Mouse (Mus musculus) neural tube, embryonic 12.5 days (tissue): ENCODE measurements around the gene Chst15. TPM values are rescaled to one million over a fixed set of nuclear protein-coding genes. Genes with fewer than 3 reads are reported as not detected.

ENCODE experiments used
- ATAC-seq: fragments of 200-750 bp; cut with Nextera tagmentation; 2 replicates; pipeline ENCODE4 v1.8.0; 2017; ENCODE audit warnings: low read depth, mild to moderate bottlenecking, moderate TSS enrichment, moderate library complexity; ENCODE audit not compliant: low FRiP score
- H3K27ac ChIP-seq: fragments of 300-500 bp; sonication (generic); 2 replicates; pipeline ENCODE4 v1.5.1; 2016
- H3K27me3 ChIP-seq: fragments of 300-500 bp; sonication (generic); replicated peaks from 2 replicates; pipeline ENCODE4 v1.6.1; 2016; ENCODE audit warnings: mild to moderate bottlenecking
- H3K36me3 ChIP-seq: fragments of 300-500 bp; sonication (generic); 2 replicates; pipeline ENCODE4 v1.6.1; 2016; ENCODE audit warnings: mild to moderate bottlenecking
- H3K4me1 ChIP-seq: fragments of 300-500 bp; sonication (generic); 2 replicates; pipeline ENCODE4 v1.6.1; 2016
- H3K4me2 ChIP-seq: fragments of 300-500 bp; sonication (generic); replicated peaks from 2 replicates; pipeline ENCODE4 v1.6.1; 2016; ENCODE audit warnings: mild to moderate bottlenecking
- H3K4me3 ChIP-seq: fragments of 300-500 bp; sonication (generic); 2 replicates; pipeline ENCODE4 v1.5.1; 2016
- H3K9ac ChIP-seq: fragments of 300-500 bp; sonication (generic); 2 replicates; pipeline ENCODE4 v1.6.1; 2016; ENCODE audit warnings: mild to moderate bottlenecking
- H3K9me3 ChIP-seq: fragments of 300-500 bp; sonication (generic); 2 replicates; pipeline ENCODE4 v1.6.1; 2016; ENCODE audit warnings: mild to moderate bottlenecking
- WGBS: fragments of 180-500 bp; shearing (Covaris S2); methylation state at CpG from one replicate; pipeline ENCODE4 v1.1.7; 2016; 5-methylcytosine and 5-hydroxymethylcytosine counted together
- polyA plus RNA-seq: library from polyadenylated mRNA; unstranded; fragments of >200 nt; fragmentation: Nextera tagmentation; extraction: Ambion mirVana; gene quantifications from 2 replicates; pipeline ENCODE4 v1.2.1, GENCODE M21; 2016

Chst15 gene
- polyA plus RNA-seq, 1 experiment from 2014 or later, result 35.7 TPM

DNA sequence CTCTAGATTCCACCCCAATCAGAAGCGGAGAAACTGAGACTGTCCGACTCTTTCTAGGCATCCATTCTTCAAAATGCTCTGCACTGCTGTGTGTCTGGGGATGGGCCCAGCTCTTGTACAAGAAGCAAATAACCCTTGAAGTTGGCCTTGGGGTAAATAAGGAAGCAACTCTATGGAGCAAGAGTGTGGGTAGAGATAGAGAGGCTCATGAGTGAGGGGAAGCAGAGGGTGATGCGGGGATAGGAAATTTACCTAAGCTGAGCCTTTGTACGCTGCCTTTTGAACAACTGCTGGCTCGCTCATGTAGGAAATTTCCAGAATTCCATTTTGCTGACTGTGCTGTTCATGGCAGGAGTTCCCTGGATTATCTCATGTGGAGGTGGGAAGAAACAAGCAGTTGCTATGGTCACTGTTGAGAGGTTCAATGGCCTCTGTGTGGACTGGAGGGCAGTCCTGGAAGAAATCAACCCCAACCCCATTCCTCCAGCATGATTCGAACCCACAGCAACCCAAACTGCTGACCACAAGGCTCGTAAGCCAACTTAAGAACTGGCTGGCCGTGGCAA lies 89.9 kb downstream of the Chst15 start:
- H3K27me3 ChIP-seq, result no peaks in the 10 kb centered on the region

GRCm38 (mm10) chr7:132226379-132227074 lies 90.5 kb downstream of the Chst15 start:
- ATAC-seq, result peak; percentile 52
- Histone ChIP-seq H3K27ac (no peak overlapping the region), H3K36me3 (no peaks in the 10 kb centered on the region), H3K4me3 (no peak overlapping the region), H3K9me3 (no peaks in the 10 kb centered on the region), H3K4me1 (0 out of 2 replicates have a peak, but pooled peaks cover 6% of the 10 kb centered on the region), H3K4me2 (no peak overlapping the region), H3K27me3 (no peaks in the 10 kb centered on the region), H3K9ac (no peak overlapping the region)
- 65% methylated on average over 6 of the region's 6 CpGs for WGBS

More for the DNA sequence above, 89.9 kb downstream of the Chst15 start:
- 0 out of 2 replicates have a peak, but pooled peaks cover 6% of the 10 kb centered on the region for H3K4me1 ChIP-seq
- no peaks in the 10 kb centered on the region for H3K9me3 ChIP-seq
- H3K4me3 ChIP-seq, result no peak overlapping the region
- H3K27ac ChIP-seq, result no peak overlapping the region
- no peak overlapping the region for H3K4me2 ChIP-seq
- H3K36me3 ChIP-seq, result no peaks in the 10 kb centered on the region
- no peak overlapping the region for H3K9ac ChIP-seq
- ATAC-seq, result no peak
- 87% methylated on average over 8 of the region's 8 CpGs for WGBS

- 0 out of 2 replicates have a peak, but pooled peaks cover 6% of the 10 kb centered on the region for H3K4me1 ChIP-seq
- H3K36me3 ChIP-seq, result no peaks in the 10 kb centered on the region
- ATAC-seq, result no peak
- 59% methylated on average over 10 of the region's 10 CpGs for WGBS
- H3K4me2 ChIP-seq, result no peak overlapping the region
- H3K4me3 ChIP-seq, result no peak overlapping the region
- no peaks in the 10 kb centered on the region for H3K27me3 ChIP-seq
- H3K27ac ChIP-seq, result no peak overlapping the region
- no peak overlapping the region for H3K9ac ChIP-seq
- no peaks in the 10 kb centered on the region for H3K9me3 ChIP-seq
These were observed 93.4 kb downstream of the Chst15 start for GRCm38 (mm10) chr7:132223452-132224141.

- no peak overlapping the region for H3K4me3 ChIP-seq
- no peaks in the 10 kb centered on the region; the same call in 1 of the 2 replicates for H3K27me3 ChIP-seq
- no peak for ATAC-seq
- H3K27ac ChIP-seq, result no peak overlapping the region
- no peaks in the 10 kb centered on the region for H3K9me3 ChIP-seq
- no peaks in the 10 kb centered on the region for H3K36me3 ChIP-seq
- no peak overlapping the region for H3K4me2 ChIP-seq
- no peaks in the 10 kb centered on the region for H3K4me1 ChIP-seq
- H3K9ac ChIP-seq, result no peak overlapping the region
- 82% methylated on average over 10 of the region's 10 CpGs for WGBS
These were observed 103.0 kb downstream of the Chst15 start for GRCm38 (mm10) chr7:132214031-132214430.

DNA sequence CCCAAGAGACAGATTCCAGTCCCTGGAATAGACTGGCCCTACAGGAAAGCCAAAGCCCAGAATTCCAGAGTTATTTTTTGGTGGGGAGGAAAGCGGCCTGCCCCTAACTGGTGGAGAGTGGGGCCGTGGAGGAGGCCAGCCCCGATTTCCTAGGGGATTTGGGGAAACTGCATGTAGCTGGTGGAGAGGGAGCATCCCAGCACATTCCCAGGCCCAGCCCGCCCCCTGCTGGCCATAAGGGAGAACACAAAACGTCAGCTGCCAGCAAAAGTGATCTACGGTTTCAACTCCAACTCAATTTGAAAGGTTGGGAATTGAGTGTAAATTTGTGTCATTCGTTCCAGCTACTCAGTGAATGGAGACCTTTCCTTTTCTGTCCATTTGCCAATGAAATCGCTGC lies 103.6 kb downstream of the Chst15 start:
- Histone ChIP-seq H3K36me3 (no peaks in the 10 kb centered on the region), H3K4me3 (no peak overlapping the region), H3K27me3 (no peaks in the 10 kb centered on the region; the same call in 1 of the 2 replicates), H3K27ac (no peak overlapping the region), H3K4me2 (no peak overlapping the region), H3K9ac (no peak overlapping the region), H3K9me3 (no peaks in the 10 kb centered on the region), H3K4me1 (no peaks in the 10 kb centered on the region)
- ATAC-seq, result no peak
- WGBS, result 9% methylated on average over 8 of the region's 8 CpGs

DNA sequence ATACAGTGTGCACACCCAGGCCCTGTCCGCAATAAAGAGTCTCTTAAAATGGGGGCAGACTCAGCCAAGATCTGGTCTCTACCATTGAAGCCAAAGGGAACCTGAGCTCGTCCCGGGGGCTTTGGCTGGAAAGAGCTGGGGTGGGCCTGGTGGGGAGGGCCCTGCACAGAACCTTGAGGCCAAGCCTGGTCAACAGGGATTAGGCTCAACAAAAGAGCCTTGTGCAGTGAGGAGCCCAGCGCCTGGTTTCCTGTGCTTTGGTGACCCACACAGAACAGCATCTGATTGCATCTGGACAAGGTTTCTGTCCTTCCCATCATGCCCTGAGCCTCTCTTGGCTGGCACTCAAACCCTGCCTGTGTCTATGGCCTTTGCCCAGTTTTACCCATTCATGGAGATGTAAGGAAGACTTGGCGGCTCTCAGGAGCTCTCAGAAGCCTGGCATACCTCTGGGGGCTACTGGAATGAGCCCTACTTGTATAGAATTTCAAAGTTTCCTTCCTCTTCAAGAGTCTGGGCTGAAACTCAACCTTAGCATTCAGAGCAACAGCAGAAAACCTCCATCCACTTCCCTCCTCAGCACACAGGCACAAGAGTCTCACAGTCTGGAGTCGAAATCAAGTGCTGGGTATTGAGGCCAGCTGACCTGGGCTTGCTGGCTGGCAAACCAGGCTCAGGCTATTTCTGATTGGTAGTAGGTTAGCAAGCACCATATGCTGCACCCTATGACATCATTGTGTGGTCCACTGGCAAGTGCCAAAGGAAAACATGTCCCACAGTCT lies 104.9 kb downstream of the Chst15 start:
- Histone ChIP-seq H3K4me3 (no peak overlapping the region), H3K36me3 (no peaks in the 10 kb centered on the region), H3K27ac (no peak overlapping the region), H3K4me2 (no peak overlapping the region), H3K9ac (no peak overlapping the region), H3K9me3 (no peaks in the 10 kb centered on the region), H3K27me3 (no peaks in the 10 kb centered on the region; the same call in 1 of the 2 replicates), H3K4me1 (no peaks in the 10 kb centered on the region)
- no peak for ATAC-seq
- WGBS, result 84% methylated on average over 6 of the region's 6 CpGs

GRCm38 (mm10) chr7:132210616-132211015 lies 106.4 kb downstream of the Chst15 start:
- WGBS, result 89% methylated on average over 5 of the region's 5 CpGs
- Histone ChIP-seq H3K4me2 (no peak overlapping the region), H3K36me3 (no peaks in the 10 kb centered on the region), H3K27me3 (no peaks in the 10 kb centered on the region; the same call in 1 of the 2 replicates), H3K27ac (no peak overlapping the region), H3K9me3 (no peaks in the 10 kb centered on the region), H3K9ac (no peak overlapping the region), H3K4me3 (no peak overlapping the region), H3K4me1 (no peaks in the 10 kb centered on the region)
- ATAC-seq, result no peak

- H3K27ac ChIP-seq, result no peak overlapping the region
- H3K4me2 ChIP-seq, result no peak overlapping the region
- H3K36me3 ChIP-seq, result no peaks in the 10 kb centered on the region
- 85% methylated on average over 9 of the region's 9 CpGs for WGBS
- H3K9me3 ChIP-seq, result no peaks in the 10 kb centered on the region
- H3K27me3 ChIP-seq, result no peaks in the 10 kb centered on the region; the same call in 1 of the 2 replicates
- H3K4me3 ChIP-seq, result no peak overlapping the region
- ATAC-seq, result no peak
- H3K9ac ChIP-seq, result no peak overlapping the region
- H3K4me1 ChIP-seq, result no peaks in the 10 kb centered on the region
These were observed 107.9 kb downstream of the Chst15 start for GRCm38 (mm10) chr7:132208946-132209651.

DNA sequence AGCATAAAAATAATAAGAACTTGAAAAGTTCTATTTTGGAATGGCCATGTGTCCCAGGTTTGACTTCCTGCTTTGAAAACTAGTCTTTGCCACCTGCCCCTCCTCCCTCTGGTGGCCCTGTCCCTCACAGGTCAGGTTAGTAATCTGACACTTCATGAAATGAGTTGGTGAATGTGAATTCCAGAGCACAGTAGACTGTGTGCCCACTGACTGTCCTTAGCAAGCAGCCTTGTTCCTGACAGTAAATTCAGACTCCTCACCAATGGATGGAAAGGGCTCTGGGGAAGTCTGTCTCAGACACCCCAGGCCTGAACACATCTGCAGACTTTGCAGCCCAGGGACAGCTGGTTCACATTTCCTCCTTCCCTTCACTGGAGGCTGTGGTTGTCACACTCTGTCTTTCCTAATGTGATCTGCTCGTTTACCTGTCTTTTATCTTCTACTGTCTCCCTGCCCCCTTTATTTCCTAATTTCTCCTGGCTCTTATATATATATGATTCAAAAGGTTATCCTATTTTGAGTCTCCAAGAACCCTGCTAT lies 112.9 kb downstream of the Chst15 start:
- no peak for ATAC-seq
- no peak overlapping the region for H3K27ac ChIP-seq
- no peak overlapping the region for H3K4me2 ChIP-seq
- H3K9me3 ChIP-seq, result no peaks in the 10 kb centered on the region
- H3K9ac ChIP-seq, result no peak overlapping the region
- H3K4me1 ChIP-seq, result no peaks in the 10 kb centered on the region
- 60% methylated on average over 1 of the region's 1 CpGs for WGBS
- no peaks in the 10 kb centered on the region for H3K36me3 ChIP-seq
- no peaks in the 10 kb centered on the region for H3K27me3 ChIP-seq
- H3K4me3 ChIP-seq, result no peak overlapping the region

- H3K9ac ChIP-seq, result no peak overlapping the region
- no peaks in the 10 kb centered on the region for H3K9me3 ChIP-seq
- H3K4me1 ChIP-seq, result no peaks in the 10 kb centered on the region
- no peak overlapping the region for H3K4me3 ChIP-seq
- no peak overlapping the region for H3K4me2 ChIP-seq
- ATAC-seq, result no peak
- no peak overlapping the region for H3K27ac ChIP-seq
- no peaks in the 10 kb centered on the region for H3K27me3 ChIP-seq
- WGBS, result 43% methylated on average over 6 of the region's 6 CpGs
- no peaks in the 10 kb centered on the region for H3K36me3 ChIP-seq
These were observed 117.3 kb downstream of the Chst15 start for GRCm38 (mm10) chr7:132199686-132200085.

DNA sequence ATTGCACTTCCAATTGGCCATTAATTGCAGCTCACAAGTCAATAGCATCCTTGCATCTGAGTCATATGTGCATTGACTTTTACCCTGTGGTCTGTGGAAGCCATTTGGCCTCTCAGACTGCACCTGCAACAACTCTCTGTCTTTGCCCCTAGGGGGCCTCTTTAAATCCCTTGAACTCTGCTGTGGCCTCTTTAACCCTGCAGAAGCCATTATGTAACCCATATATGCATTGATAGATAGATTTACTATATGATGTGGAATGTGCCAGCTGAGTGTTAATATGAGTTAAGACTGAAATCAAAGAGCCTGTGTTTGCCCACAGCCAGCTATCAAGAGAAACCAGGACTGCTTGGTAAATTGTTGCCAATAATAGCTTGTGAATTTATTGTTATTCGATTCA lies 118.2 kb downstream of the Chst15 start:
- ATAC-seq, result no peak
- Histone ChIP-seq H3K27ac (no peak overlapping the region), H3K4me3 (no peak overlapping the region), H3K4me1 (no peaks in the 10 kb centered on the region), H3K36me3 (no peaks in the 10 kb centered on the region), H3K27me3 (no peaks in the 10 kb centered on the region), H3K4me2 (no peak overlapping the region), H3K9ac (no peak overlapping the region), H3K9me3 (no peaks in the 10 kb centered on the region)
- 77% methylated on average over 1 of the region's 1 CpGs for WGBS
